Mouse (Mus musculus): Measurements from ENCODE around the gene Gm45521.

DNA sequence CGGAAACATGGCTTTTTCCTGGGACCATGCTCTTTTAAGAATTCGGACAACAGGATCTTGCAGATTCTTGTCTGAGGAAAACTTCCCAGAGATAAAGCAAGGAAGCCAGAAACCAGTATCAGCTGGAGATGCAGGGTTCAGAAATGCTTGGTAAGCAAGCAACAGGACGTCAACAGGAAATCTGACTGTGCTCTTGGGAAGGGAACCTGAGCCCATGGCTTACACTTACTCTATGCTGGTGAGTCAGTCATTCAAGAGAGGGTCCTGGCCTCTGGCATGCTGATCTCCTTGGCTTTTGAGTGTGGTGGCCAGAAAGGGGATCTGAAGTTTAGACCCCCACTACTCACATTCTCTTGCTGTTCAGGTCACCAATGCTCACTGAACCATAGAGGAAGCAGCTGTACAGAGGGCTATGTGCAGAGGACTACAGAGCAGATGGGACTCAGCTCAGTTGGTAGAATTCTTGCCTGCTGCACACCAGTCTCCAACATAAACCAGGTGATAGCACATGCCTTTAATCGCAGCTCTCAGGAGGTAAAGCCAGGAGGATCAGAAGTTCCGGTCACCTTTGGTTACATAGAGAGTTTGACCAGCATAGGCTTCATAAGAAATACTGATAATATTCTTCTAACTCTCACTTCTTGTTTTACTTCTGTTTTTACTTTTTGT, 34.2 kb downstream of the Gm45521 start:
- no peak for TF ChIP-seq EP300 (IDR thresholded peaks at IDR 0.05; ENCODE audit: low read depth)
- no peak for TF ChIP-seq CTCF (IDR thresholded peaks at IDR 0.05; ENCODE audit: low read depth)
